Mouse (Mus musculus): ENCODE results near the gene Nav2.

DNA sequence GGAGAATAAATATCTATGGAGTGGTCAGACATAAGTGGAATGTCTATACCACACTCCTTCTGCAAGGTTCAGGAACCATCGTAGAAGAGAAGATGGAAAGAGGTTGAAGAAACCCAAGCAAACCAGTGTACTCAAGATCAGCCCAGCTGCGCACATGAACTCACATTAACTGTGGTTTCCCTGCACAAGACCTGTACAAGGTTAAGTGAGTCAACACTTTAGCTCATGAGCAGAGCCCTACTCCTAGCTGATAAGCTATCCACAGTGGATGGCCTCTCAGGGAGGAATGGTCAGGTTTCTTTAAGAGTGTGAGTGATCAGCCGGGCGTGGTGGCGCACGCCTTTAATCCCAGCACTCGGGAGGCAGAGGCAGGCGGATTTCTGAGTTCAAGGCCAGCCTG is 567.6 kb downstream of the Nav2 start:
- TF ChIP-seq CTCF (conservative IDR thresholded peaks at IDR 0.05 in 1 of 2, IDR thresholded peaks at IDR 0.05 in 1 of 2; ENCODE audit: low read depth in 2 of 2, low read length in 2 of 2) (no peak), ZC3H11A (IDR thresholded peaks at IDR 0.05; ENCODE audit: low read depth, low read length) (no peak), SIN3A (IDR thresholded peaks at IDR 0.05; ENCODE audit: low read length) (no peak), POLR2A (IDR thresholded peaks at IDR 0.05; ENCODE audit: low read depth, low read length) (no peak), E2F4 (IDR thresholded peaks at IDR 0.05; ENCODE audit: insufficient replicate concordance, low read depth, low read length) (no peak), CHD2 (IDR thresholded peaks at IDR 0.05; ENCODE audit: low read length) (no peak), BHLHE40 (IDR thresholded peaks at IDR 0.05; ENCODE audit: low read depth, low read length) (no peak), ZMIZ1 (IDR thresholded peaks at IDR 0.05; ENCODE audit: low read depth, low read length) (no peak)
